Mouse (Mus musculus): ENCODE measurements at regions not wholly inside any gene's neighbourhood (a gene's known extent, or its start where the extent isn't known, plus 50 kb on each side); places are given as distances from the start of the nearest gene placed in this dataset.

DNA sequence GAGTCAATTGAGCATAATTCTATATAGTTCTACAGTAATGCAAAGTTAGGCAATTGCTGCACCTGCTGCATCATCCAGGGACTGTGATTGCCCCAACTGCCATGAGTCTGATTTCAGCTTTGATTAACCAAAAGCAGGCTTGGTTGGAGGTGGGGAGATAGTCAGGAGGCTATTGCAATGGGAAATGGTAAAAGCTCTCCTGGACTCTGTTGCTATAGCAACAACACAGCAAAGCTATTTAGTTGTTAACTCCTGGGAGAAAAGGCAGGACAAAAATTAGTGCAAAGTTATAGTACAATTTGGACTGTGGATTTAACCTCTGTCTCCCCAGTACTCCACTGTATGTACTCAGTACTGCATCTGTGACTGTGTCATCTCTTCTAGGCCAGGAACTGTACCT, 51.7 kb upstream of the Rasgrf1 start:
- DNase-seq, result no peak

DNA sequence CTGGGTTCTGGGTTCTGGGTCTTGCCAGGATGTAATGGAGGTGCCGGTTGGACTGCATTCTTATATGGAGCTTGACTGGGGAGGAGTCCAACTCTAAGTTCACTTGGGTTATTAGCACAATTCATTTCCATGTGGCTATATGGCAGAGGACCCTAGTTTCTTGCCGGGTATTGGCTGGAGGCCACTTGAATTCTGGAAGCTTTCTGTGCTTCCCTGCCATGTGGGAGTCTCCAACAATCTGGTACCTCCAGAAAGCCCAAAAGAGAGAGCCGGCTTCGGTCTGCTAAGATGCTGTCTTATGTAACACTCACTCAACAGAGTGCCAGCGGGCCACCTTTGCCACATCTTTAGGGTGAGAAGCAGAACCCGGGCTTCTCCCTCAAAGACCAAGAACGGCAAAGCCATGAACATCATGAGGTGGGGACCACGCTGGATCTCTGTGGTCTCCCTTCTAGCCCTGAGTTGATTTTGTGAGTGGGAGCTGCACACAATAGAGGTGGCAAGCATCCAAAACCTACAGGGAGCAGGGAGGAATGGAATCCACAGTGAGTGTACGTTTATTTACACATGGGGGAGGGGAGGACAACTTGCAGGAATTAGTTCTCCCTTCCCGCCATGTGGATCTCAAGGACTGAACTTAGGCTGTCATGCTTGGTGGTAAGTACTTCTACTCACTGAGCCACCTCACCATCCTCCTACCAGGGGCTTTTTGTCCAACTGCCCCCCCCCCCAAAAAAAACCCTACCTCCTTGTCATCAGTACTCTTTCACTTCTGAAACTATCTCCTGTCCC, 59.0 kb upstream of the Rasgrf1 start:
- DNase-seq, result no peak

- DNase-seq, result no peak
These were observed 59.8 kb upstream of the Rasgrf1 start for GRCm38 (mm10) chr9:89849947-89850346.

DNA sequence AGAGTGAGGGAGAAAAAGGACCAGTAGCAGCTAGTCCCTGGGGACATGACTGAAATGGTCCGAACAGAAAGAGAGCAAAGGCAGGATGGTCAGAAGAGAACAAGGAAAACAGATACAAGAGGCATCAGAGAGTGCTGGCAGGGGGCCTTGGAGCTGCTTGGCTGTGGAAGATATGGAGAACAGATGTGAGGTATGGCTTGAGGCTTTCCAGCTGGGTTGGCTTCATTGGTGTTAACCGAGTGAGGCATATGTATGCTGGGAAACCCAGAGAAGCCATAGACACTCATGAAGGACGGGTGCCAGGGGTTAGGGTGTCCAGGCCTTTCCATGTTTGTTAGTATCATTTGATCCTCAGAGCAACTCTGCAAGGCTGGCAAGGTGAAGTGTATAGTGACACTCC, 61.1 kb upstream of the Rasgrf1 start:
- no peak for DNase-seq

DNA sequence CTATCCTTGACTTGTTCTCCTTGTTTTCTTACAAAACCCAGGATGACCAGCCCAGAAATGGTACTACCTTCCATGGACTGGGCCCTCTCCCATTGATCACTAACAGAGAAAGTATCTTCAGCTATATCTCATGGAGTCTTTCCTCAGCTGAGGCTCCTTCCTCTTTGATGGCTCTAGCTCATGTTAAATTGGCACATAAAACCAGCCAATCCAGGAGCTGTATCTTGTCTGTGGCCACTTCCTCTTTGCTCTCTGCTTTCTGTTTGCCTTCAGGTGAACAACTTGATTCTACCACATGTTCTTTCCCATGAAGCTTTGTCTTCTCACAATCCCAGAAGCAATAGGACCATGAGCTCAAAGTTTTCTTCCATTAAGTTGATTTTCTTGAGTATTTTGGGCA, 62.7 kb upstream of the Rasgrf1 start:
- DNase-seq, result no peak

DNA sequence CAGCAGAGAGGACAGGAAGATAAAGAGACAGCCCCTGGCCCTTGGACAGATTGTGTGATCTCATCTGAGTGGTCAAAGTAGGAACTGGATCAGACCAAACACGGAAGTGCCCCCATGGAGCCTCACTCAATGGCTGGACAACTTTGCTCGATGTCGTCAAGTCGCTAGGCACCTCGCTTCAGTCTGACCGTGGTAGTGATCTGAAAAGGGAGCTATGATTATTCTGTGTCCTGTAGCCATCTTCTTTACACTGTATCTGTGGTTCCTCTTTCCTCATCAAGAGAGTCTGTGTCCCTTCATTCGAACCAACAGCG, 67.0 kb upstream of the Rasgrf1 start:
- no peak for DNase-seq

- no peak for DNase-seq
These were observed 67.6 kb upstream of the Rasgrf1 start for GRCm38 (mm10) chr9:89841866-89842775.

DNA sequence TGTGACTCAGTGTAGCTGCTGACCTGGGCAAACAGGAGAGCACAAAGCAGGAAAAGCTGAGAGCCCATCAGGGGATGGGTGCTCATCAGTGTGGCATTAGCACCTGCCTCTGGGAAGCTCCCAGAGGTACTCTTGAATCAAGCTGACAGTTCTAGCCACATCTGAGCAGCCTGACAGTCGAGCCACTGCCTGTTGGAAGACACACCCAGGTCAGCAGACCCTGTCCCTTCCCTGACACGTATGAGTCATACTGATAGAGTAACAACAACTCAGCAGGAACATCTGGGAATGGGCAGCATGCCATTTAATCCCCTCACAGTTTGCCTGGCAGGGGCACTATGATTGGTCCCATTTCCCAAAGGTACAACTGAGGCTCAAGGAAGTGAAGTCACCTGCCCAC, 68.3 kb upstream of the Rasgrf1 start:
- DNase-seq, result no peak

- no peak for DNase-seq
These were observed 73.1 kb upstream of the Rasgrf1 start for GRCm38 (mm10) chr9:89836454-89837245.

DNA sequence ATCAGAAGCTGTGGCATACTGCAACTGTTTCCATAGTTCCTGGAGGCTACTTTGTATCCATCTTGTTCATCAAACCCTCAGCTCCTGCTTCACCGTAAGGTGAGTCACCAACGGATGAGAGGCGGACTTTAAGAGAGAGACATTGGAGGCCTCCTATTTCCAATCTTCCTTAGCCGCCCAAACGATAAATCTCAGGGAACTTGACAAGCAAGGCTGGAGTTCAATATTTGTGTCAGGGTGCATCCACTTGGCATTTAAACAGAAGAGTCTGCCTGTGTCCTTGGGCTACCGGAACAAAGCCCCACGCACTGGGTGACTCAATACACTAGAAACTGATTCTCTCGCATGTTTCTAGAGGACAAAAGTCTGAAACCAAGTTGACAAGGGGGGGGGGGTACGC, 76.1 kb upstream of the Rasgrf1 start:
- DNase-seq, result no peak

GRCm38 (mm10) chr9:89831855-89832254, 77.9 kb upstream of the Rasgrf1 start:
- no peak for DNase-seq

- no peak for DNase-seq
These were observed 81.6 kb upstream of the Rasgrf1 start for GRCm38 (mm10) chr9:89828156-89828555.

GRCm38 (mm10) chr9:89827564-89827963, 82.1 kb upstream of the Rasgrf1 start:
- no peak for DNase-seq

DNA sequence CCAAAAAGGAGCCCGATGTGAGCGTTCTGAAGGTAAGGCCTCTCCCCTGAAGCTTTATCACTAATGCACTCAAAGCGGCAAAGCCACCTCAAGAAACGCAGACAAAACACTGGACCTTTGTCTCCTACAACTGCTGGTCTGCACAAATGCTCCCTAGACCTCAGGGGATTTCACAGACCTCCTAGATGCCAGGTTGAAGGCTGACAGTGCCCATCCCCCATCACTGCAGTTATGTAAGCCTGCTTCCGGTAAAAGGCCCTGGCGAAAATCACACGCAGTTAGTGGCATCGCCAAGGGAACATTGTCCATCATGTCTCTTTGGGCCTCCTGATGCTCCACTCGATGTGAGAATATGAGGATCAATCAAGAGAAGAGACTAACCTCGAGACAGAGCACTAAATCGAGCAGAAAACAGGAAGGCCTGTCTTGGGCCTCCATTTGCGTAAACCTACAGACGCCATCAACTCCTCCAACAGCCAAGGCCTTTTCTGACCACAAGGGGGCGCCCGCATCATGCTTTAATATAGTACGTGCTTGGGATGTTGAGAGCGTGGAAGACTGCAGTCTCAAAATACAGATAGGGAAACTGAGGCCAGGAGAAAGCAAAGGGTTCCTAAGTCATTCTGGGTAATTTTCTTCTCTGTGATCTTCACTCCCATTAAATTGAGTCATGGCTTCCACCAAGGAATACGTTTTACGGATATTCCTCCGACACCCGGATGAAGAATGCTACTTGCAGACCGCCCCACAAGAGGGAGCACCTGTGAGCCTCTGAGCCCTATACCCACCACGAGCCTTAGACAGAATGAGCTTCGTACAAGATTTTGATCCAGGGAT, 82.8 kb upstream of the Rasgrf1 start:
- peak; percentile 70 to 91 for DNase-seq

GRCm38 (mm10) chr9:89821853-89822243, 83.6 kb upstream of the Ankrd34c start:
- DNase-seq, result no peak

DNA sequence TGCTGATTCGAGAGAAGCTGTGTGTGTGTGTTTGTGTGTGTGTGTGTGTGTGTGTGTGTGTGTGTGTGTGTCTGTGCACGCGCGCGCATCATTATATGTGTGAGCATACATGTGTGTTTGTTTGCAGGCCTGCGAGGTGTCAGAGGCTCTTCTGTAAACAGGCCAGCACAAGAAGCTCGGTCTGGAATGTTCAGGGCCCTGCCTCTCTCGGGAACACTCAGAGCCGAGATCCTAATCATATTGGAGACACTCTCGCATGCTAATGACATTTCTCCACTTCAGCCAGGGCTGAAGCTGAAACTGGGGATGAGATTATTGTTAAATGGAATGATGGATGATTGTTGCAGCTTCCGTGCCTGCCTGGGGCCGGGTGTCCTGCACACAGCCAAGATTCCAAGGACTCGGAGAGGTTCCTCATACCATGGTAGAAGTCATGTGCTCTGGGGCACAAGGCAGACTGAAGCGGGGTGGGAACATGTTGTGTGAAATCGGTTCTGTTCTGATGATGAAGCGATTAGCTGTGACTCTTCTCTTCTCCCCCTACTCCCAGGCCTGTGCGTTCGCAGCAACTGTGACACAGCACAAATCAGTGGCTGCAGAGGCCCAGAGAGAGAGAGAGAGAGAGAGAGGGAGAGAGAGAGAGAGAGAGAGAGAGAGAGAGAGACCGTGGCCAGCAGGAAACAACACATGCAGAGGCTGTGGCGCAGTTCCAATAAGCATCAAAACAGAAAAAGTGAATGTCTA, 83.0 kb upstream of the Ankrd34c start:
- DNase-seq, result no peak

DNA sequence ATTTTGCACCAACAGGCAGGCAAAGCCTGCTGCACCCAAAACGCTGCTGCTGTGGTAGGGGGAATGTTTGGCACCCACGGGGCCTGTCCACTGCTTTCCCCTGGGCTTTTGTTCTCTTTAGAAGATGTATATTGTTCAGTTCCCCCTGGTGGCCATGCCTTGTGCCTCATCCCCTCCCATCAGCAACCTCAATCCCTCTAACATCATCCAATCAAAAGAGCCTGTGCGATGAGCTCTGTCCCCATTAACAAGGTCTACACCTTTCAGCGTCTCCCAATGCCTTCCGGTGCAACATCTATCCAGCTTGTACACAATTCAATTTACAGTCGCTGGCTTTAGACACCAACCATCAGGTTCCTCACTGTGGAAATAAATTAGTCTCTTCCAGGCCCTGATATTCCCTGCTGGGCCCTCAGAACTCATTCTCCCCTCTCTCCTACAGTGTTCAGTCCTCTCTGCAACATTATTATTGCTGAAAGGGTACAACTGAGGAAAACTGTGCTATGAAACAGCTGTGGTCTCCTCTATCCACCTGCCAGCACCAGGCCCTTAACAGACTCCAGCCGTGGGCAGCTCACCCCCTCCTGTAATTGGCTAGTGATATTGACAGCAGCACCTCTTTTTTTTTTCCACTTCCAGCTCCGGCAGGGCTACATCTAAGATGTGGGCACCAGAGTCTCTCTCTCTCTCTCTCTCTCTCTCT, 75.5 kb upstream of the Ankrd34c start:
- DNase-seq, result no peak

DNA sequence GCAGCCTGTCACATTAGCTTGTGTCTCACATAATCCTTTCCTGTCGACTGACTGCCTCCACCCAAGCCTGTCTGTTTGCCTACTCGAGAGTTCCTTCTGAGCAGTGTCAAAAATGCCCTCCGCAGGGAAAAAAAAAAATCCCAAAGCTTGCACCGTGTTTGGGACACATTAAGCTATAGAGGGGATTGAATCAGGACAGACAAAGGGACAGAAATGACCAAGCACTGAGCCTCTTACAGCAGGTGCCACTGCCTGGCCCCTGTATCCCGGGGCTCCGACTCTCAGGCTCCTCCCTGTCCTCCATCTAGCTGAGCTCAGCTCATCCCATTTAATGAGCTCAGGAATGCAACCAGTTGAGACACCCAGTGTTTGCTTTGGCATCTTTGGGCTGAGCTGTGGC, 69.1 kb upstream of the Ankrd34c start:
- DNase-seq, result no peak

GRCm38 (mm10) chr9:89802658-89803057, 64.4 kb upstream of the Ankrd34c start:
- DNase-seq, result no peak

GRCm38 (mm10) chr9:89793018-89793417, 54.7 kb upstream of the Ankrd34c start:
- DNase-seq, result peak; percentile 8 to 52

DNA sequence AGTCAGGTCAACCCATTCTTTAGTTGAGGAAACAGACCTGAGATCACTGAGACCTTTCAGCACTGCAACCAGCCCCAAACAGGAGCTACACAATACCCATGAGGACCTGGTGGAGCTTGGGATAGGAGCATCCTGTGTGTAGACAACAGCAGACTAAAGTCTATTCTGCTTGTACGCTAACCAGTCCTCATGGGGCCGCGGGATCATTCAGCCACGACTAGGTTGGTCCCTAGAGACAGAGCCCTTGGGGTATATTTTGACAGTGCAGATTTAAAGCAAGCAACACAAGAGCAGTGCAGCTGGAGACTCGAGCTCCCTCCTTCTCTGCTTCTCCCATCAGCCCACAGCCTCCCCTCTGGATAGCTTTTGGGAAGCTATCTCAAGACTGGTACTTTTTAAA, 51.7 kb upstream of the Ankrd34c start:
- no peak for DNase-seq

All from kidney, adult 8-10 months (tissue).